Mouse (Mus musculus): ENCODE results near the gene S100a4. TPM values are rescaled to one million over a fixed set of nuclear protein-coding genes. Genes with fewer than 3 reads are reported as not detected.

Gene S100a4
- total RNA-seq, 1 experiment from 2014 or later = 29.5 TPM

- ATAC-seq (replicated peaks in 1 of 2; ENCODE audit: insufficient read depth in 1 of 2, low FRiP score in 2 of 2, low TSS enrichment in 1 of 2, low read depth in 1 of 2, poor library complexity in 2 of 2, severe bottlenecking in 2 of 2) = 0 out of 4 replicates have a peak, but pooled peaks of 1 of the 2 experiments have one; percentile 4
These were observed 10.0 kb downstream of the S100a4 start for GRCm38 (mm10) chr3:90613461-90614147.

- ATAC-seq (replicated peaks in 1 of 2; ENCODE audit: insufficient read depth in 1 of 2, low FRiP score in 2 of 2, low TSS enrichment in 1 of 2, low read depth in 1 of 2, poor library complexity in 2 of 2, severe bottlenecking in 2 of 2) = no peak
These were observed 10.6 kb downstream of the S100a4 start for GRCm38 (mm10) chr3:90614148-90614530.

GRCm38 (mm10) chr3:90614611-90615251 is 11.2 kb downstream of the S100a4 start:
- no peak for ATAC-seq (replicated peaks in 1 of 2; ENCODE audit: insufficient read depth in 1 of 2, low FRiP score in 2 of 2, low TSS enrichment in 1 of 2, low read depth in 1 of 2, poor library complexity in 2 of 2, severe bottlenecking in 2 of 2)

DNA sequence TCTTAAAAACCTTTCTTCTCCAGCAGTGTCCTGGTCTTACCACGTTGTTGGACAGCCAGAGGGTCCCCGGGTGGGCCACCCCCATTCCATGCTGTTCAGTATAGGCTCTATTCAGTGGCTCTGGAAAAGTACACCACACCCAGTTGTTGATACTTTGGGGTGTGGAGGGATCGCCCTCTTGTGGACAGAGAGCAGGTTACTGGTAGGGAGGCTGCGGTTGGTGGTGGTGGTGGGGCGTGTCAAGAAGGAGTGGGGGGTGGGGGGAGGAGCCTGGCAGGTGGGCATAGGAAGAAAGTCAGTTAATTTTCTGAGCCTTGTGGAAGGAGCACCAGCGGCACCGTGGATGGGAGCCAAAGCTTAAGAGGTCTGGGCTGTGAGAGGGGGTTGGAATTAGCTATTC is 11.8 kb downstream of the S100a4 start:
- ATAC-seq (replicated peaks in 1 of 2; ENCODE audit: insufficient read depth in 1 of 2, low FRiP score in 2 of 2, low TSS enrichment in 1 of 2, low read depth in 1 of 2, poor library complexity in 2 of 2, severe bottlenecking in 2 of 2) = peak; percentile 72 to 74

DNA sequence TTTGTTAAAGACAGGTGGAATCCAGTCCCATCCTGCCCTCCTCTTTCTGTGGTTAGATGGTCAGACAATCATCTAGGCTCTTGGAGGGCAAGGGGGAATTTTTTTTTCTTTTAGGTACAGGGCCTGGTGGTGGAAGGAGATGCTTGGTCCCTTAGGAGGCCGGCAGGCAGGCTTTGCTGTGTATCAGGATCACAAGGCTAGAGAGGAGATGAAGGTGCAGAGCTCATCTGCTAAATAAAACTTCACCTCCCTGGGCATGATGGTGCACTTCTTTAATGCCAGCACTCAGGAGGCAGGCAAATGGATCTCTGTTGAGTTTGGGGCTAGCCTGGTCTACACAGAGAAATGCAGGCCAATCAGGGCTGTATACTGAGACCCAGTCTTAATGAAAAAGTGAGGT is 12.3 kb downstream of the S100a4 start:
- no peak for ATAC-seq (replicated peaks in 1 of 2; ENCODE audit: insufficient read depth in 1 of 2, low FRiP score in 2 of 2, low TSS enrichment in 1 of 2, low read depth in 1 of 2, poor library complexity in 2 of 2, severe bottlenecking in 2 of 2)

- no peak for ATAC-seq (replicated peaks in 1 of 2; ENCODE audit: insufficient read depth in 1 of 2, low FRiP score in 2 of 2, low TSS enrichment in 1 of 2, low read depth in 1 of 2, poor library complexity in 2 of 2, severe bottlenecking in 2 of 2)
These were observed 14.0 kb downstream of the S100a4 start for GRCm38 (mm10) chr3:90617586-90617985.

DNA sequence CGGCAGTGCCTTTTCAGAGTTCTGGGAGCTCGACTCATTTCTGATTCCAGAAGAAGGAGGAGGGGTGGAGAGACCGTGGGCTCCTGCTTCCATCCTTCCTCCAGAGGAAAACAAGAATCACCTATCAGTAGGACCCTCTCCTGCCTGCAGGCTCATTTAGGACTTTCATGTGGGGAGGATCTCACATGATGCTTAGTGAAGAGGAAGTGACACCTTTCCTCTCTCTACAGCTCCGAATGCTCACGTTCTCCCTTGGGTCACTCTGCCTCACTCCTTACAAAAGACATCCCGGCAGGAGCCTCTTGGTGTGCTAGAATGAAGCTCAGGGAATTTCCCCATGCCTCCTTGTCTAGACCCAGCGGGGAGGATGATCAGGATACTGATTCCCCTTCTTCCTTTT is 18.0 kb downstream of the S100a4 start:
- ATAC-seq (replicated peaks in 1 of 2; ENCODE audit: insufficient read depth in 1 of 2, low FRiP score in 2 of 2, low TSS enrichment in 1 of 2, low read depth in 1 of 2, poor library complexity in 2 of 2, severe bottlenecking in 2 of 2) = peak in 1 of 2 experiments; percentile 56; a peak in 1 of 4 replicates

DNA sequence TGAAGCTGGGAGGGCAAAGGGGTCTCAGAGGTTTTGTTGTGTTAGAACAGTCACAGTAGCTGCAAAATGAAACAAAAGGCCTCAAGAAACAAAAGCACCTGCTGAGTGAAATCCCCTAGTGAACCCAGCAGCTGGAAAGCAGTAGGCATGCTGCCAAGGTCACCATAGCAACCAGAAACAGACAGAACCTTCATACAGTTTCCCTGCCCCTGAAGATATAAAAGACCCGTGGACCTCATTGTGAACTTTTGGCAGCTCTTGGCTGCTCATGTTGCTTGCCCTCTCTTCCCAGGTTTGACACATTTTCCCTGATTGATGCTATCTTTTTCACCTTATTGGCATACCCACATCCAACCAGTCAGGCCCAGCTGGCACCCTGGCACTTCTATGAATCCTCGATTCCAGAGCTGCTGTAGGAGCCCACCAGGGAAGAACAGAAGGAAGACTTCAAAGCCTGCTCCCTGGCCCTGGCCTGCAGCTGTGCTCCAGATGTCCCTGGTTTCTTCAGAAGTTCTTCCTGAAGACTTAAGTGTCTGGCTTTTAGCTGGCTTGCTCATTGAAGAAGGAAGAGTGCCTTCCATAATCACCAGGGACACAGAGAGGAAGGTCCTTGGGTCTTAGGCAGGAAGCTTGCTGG is 20.0 kb downstream of the S100a4 start:
- ATAC-seq (replicated peaks in 1 of 2; ENCODE audit: insufficient read depth in 1 of 2, low FRiP score in 2 of 2, low TSS enrichment in 1 of 2, low read depth in 1 of 2, poor library complexity in 2 of 2, severe bottlenecking in 2 of 2) = peak; percentile 28 to 52; a peak in 2 of 4 replicates

DNA sequence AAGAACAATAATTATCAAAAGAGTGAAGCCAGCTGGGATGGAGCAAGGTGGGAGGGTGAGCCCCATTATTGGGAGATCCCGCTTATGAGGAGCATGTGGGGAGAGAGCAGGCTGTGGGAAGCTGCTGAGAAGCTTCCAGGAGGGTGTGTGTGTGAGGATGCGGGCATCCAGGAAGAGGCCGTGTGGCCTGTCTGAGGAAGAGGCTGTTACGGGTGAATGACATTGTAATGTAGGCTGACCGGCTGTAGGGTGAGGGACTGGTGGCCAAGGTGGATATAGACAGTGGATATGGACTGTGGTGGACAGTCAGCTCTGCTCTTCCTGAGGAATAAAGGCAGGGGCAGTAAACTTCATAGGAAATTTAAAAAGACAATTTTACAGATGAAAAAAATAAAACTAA is 21.9 kb downstream of the S100a4 start:
- no peak for ATAC-seq (replicated peaks in 1 of 2; ENCODE audit: insufficient read depth in 1 of 2, low FRiP score in 2 of 2, low TSS enrichment in 1 of 2, low read depth in 1 of 2, poor library complexity in 2 of 2, severe bottlenecking in 2 of 2)

- no peak for ATAC-seq (replicated peaks in 1 of 2; ENCODE audit: insufficient read depth in 1 of 2, low FRiP score in 2 of 2, low TSS enrichment in 1 of 2, low read depth in 1 of 2, poor library complexity in 2 of 2, severe bottlenecking in 2 of 2)
These were observed 22.9 kb downstream of the S100a4 start for GRCm38 (mm10) chr3:90626266-90627021.

- ATAC-seq (replicated peaks in 1 of 2; ENCODE audit: insufficient read depth in 1 of 2, low FRiP score in 2 of 2, low TSS enrichment in 1 of 2, low read depth in 1 of 2, poor library complexity in 2 of 2, severe bottlenecking in 2 of 2) = peak in 1 of 2 experiments; percentile 40; a peak in 1 of 4 replicates
These were observed 23.8 kb downstream of the S100a4 start for GRCm38 (mm10) chr3:90627366-90627765.

DNA sequence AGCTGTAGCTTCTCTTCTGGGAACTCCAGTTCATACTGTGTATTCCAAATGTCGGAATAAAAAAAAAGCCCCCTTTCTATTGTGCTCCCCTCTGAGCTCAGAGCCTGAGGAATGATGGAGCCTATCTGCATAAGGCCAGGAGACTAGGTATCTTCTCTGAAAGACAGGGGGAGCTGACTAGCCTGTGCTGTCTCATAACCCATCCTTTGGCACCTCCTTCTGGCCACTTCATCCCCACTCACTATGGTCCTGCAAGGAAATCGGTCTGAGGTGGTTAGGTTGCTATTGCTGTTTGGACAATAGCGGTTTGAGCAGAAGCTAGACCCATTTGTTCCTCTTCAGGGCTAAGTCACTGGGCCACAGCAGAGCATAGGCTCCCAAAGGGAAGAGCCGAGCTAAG is 24.2 kb downstream of the S100a4 start:
- peak in 1 of 2 experiments; percentile 18; a peak in 1 of 4 replicates for ATAC-seq (replicated peaks in 1 of 2; ENCODE audit: insufficient read depth in 1 of 2, low FRiP score in 2 of 2, low TSS enrichment in 1 of 2, low read depth in 1 of 2, poor library complexity in 2 of 2, severe bottlenecking in 2 of 2)

DNA sequence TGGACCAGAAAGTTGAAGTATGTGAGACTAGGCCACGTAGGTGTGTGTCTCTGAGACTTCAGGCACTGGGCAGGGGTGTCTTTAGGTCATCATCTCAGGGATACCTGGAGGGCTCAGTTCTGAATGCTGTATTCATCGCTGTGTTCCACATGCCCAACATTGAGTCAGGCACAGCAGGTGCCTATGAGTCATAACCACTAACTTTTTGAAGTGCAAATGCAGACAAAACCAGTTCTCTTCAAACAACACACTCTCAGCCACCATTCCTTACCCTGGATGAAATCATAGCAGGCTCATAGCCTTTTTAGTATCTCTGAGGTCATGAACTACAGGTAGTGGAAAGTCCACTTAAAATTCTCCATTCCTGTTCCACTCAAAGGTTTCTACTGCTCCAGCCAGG is 25.7 kb downstream of the S100a4 start:
- no peak for ATAC-seq (replicated peaks in 1 of 2; ENCODE audit: insufficient read depth in 1 of 2, low FRiP score in 2 of 2, low TSS enrichment in 1 of 2, low read depth in 1 of 2, poor library complexity in 2 of 2, severe bottlenecking in 2 of 2)

- peak; percentile 15 to 32; a peak in 1 of 4 replicates for ATAC-seq (replicated peaks in 1 of 2; ENCODE audit: insufficient read depth in 1 of 2, low FRiP score in 2 of 2, low TSS enrichment in 1 of 2, low read depth in 1 of 2, poor library complexity in 2 of 2, severe bottlenecking in 2 of 2)
These were observed 28.4 kb downstream of the S100a4 start for GRCm38 (mm10) chr3:90631984-90632383.

GRCm38 (mm10) chr3:90638511-90639275 is 35.1 kb downstream of the S100a4 start:
- ATAC-seq (replicated peaks in 1 of 2; ENCODE audit: insufficient read depth in 1 of 2, low FRiP score in 2 of 2, low TSS enrichment in 1 of 2, low read depth in 1 of 2, poor library complexity in 2 of 2, severe bottlenecking in 2 of 2) = no peak

GRCm38 (mm10) chr3:90639511-90640154 is 36.1 kb downstream of the S100a4 start:
- ATAC-seq (replicated peaks in 1 of 2; ENCODE audit: insufficient read depth in 1 of 2, low FRiP score in 2 of 2, low TSS enrichment in 1 of 2, low read depth in 1 of 2, poor library complexity in 2 of 2, severe bottlenecking in 2 of 2) = peak; percentile 60 to 65; a peak in 1 of 4 replicates

- no peak for ATAC-seq (replicated peaks in 1 of 2; ENCODE audit: insufficient read depth in 1 of 2, low FRiP score in 2 of 2, low TSS enrichment in 1 of 2, low read depth in 1 of 2, poor library complexity in 2 of 2, severe bottlenecking in 2 of 2)
These were observed 37.4 kb downstream of the S100a4 start for GRCm38 (mm10) chr3:90640981-90641380.

Measured in hematopoietic stem cell, adult 5-6 weeks (primary cell).